Mouse (Mus musculus) liver, embryonic 15.5 days (tissue): ENCODE measurements around the gene Nfyb. TPM values are rescaled to one million over a fixed set of nuclear protein-coding genes. Genes with fewer than 3 reads are reported as not detected.
A peak's percentile ranks its signal among the peaks of the same experiment; 100 is the strongest.

Experiments used
- ATAC-seq: fragments of 200-750 bp; cut with Nextera tagmentation; 2 replicates; pipeline ENCODE4 v1.8.0; 2017; ENCODE audit warnings: moderate number of reproducible peaks, mild to moderate bottlenecking, moderate library complexity; ENCODE audit not compliant: insufficient read depth
- H3K27ac ChIP-seq: fragments of 300-500 bp; sonication (generic); replicated peaks from 2 replicates; pipeline ENCODE4 v1.5.1; 2015; ENCODE audit warnings: mild to moderate bottlenecking, inconsistent platforms
- H3K27me3 ChIP-seq: fragments of 300-500 bp; sonication (generic); 2 replicates; pipeline ENCODE4 v1.6.1; 2015; ENCODE audit warnings: mild to moderate bottlenecking, inconsistent platforms
- H3K36me3 ChIP-seq: fragments of 300-500 bp; sonication (generic); replicated peaks from 2 replicates; pipeline ENCODE4 v1.6.1; 2015; ENCODE audit warnings: moderate library complexity, mild to moderate bottlenecking, inconsistent platforms
- H3K4me1 ChIP-seq: fragments of 300-500 bp; sonication (generic); replicated peaks from 2 replicates; pipeline ENCODE4 v1.6.1; 2015; ENCODE audit warnings: inconsistent platforms
- H3K4me2 ChIP-seq: fragments of 300-500 bp; sonication (generic); 2 replicates; pipeline ENCODE4 v1.6.1; 2015; ENCODE audit warnings: moderate library complexity, mild to moderate bottlenecking, inconsistent platforms
- H3K4me3 ChIP-seq: fragments of 300-500 bp; sonication (generic); replicated peaks from 2 replicates; pipeline ENCODE4 v1.5.1; 2015; ENCODE audit warnings: mild to moderate bottlenecking, inconsistent platforms
- H3K9ac ChIP-seq: fragments of 300-500 bp; sonication (generic); 2 replicates; pipeline ENCODE4 v1.6.1; 2015; ENCODE audit warnings: moderate library complexity, mild to moderate bottlenecking, inconsistent platforms
- H3K9me3 ChIP-seq: fragments of 300-500 bp; sonication (generic); replicated peaks from 2 replicates; pipeline ENCODE4 v1.6.1; 2016; ENCODE audit warnings: inconsistent platforms
- WGBS: fragments of 180-500 bp; shearing (Covaris S2); methylation state at CpG from one replicate; pipeline ENCODE4 v1.1.7; 2015; ENCODE audit warnings: mixed read lengths; ENCODE audit not compliant: insufficient replicate concordance; 5-methylcytosine and 5-hydroxymethylcytosine counted together
- polyA plus RNA-seq: library from polyadenylated mRNA; unstranded; fragments of >200 nt; fragmentation: Nextera tagmentation; extraction: Ambion mirVana; gene quantifications from 2 replicates; pipeline ENCODE4 v1.2.1, GENCODE M21; 2015

The Nfyb gene
- polyA plus RNA-seq, 1 experiment from 2014 or later, result 33.1 TPM

DNA sequence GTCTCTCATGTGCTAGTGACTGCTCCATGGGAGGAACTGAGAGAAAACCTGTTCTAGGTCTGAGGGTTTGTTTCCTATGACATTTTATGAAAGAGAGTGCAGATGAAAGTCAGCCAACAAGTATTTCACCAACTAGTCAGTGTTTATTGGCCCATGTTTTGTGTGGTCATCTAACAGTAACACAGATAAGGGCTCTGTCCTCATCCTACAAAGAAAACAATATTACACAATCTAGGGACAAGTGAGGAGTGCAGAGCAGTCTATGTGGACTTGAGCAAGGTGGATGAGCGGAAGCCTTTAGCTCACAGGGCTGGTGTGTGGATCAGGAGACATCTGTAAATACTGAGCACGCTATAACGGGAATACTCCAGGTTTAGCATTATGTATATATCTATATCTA, 5.1 kb downstream of the Nfyb start:
- H3K9me3 ChIP-seq, result no peaks in the 10 kb centered on the region
- peaks cover 56% of the 10 kb centered on the region for H3K4me1 ChIP-seq
- H3K9ac ChIP-seq, result no peak overlapping the region
- 89% methylated on average over 3 of the region's 3 CpGs for WGBS
- peaks cover 75% of the 10 kb centered on the region for H3K36me3 ChIP-seq
- no peaks in the 10 kb centered on the region for H3K27me3 ChIP-seq
- no peak overlapping the region for H3K4me3 ChIP-seq
- H3K27ac ChIP-seq, result peak overlapping the region; percentile 64
- peak; percentile 8; the same call in 1 of the 2 replicates for ATAC-seq
- H3K4me2 ChIP-seq, result no peak overlapping the region

DNA sequence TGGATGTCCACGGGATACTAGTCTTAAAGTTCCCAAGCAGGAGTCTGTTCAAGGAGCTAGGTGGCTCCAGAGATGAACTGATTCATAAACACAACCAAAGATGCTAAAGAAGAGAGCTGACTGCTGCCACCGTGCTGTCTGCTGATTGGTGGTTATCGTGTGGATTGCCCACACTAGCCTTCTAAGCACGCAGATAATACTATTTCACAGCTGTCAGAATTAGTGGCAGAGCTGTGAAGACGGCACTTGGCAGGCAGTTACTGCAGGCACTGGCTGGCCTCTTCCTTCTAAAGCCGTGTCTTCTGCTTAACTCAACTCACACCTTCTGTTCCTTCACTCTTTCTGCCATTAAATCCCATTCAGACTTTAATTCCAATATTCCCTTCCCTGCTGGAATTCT, 5.6 kb downstream of the Nfyb start:
- Histone ChIP-seq H3K4me3 (no peak overlapping the region), H3K27ac (peak overlapping the region; percentile 64), H3K4me1 (peaks cover 56% of the 10 kb centered on the region), H3K4me2 (no peak overlapping the region), H3K36me3 (peaks cover 80% of the 10 kb centered on the region), H3K27me3 (no peaks in the 10 kb centered on the region), H3K9me3 (no peaks in the 10 kb centered on the region), H3K9ac (no peak overlapping the region)
- 72% methylated on average over 6 of the region's 6 CpGs for WGBS
- no peak for ATAC-seq

DNA sequence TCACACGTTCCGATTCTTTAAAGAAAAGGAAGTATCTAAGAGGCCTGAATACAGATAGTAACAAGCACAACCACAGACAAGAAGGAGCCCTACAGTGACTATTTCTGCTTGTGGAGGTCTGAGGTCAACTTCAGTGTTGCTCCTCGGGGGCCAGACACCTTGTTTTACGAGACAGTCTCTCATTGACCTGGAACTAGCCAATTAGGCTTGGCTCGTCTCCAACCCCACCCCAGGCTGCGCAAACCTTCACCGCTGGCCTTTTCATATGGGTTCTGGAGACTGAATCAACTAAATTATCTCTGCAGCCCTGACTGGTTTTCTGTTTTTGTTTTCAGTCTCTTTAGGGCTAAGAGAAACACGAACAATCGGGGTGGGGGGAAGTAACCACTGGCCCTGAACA, 6.6 kb downstream of the Nfyb start:
- Histone ChIP-seq H3K4me3 (no peak overlapping the region), H3K27me3 (no peaks in the 10 kb centered on the region), H3K9me3 (no peaks in the 10 kb centered on the region), H3K27ac (peak overlapping the region; percentile 59), H3K4me1 (peaks cover 56% of the 10 kb centered on the region), H3K36me3 (peaks cover 91% of the 10 kb centered on the region), H3K9ac (no peak overlapping the region), H3K4me2 (no peak overlapping the region)
- ATAC-seq, result no peak
- WGBS, result 59% methylated on average over 9 of the region's 9 CpGs

DNA sequence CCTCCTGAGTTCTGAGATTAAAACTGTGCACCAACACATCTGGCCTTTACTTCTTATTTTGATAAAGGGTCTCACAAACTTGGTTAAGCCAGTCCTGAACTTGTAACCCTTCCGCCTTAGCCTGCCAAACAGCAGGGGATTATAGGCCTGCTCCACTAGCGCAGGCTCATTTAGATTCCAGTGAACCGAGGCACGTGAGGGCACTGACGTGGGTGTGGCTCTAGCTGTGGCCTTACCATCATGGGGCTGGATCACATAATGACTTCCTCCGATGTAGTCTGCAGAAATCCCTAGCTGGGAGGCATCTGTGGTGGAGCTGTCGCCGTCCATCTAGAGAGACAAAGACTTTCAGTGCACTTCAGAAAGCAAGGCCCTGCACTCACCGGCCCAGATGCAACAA, 7.5 kb downstream of the Nfyb start:
- Histone ChIP-seq H3K9me3 (no peaks in the 10 kb centered on the region), H3K4me1 (peaks cover 50% of the 10 kb centered on the region)

DNA sequence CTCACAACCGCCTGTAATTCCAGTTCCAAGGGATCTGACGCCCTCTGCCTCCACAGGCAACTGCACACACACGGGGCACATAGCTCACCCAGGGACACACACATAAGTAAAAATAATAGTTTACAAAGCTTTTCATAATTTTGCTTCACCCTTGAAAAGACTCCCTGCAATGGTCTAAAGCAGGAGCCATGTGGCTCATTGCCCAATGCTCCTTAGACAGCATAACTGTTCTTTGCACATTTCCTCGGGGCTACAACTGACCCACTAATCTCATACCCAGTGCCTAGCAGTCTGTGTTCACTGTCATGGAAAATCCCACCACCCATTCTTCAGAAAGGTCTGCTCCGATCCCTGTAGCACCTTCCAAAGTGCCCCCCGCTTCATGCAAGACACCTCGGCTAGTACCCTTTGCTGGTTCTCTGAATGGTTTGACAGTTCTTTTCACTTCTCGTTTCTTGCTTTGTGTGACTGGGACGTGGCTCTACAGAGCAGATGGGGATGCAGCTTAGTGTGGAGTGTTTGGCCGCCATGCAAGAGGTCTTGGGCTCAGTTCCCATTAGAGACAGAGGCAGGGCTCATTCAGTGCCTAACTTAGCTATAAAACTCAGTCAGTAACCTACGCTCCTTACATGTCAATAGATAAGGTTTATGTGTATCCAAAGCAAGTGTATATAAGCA, 8.6 kb downstream of the Nfyb start:
- Histone ChIP-seq H3K27ac (peak overlapping the region; percentile 34; the same call in 1 of the 2 replicates), H3K27me3 (no peaks in the 10 kb centered on the region), H3K9me3 (no peaks in the 10 kb centered on the region), H3K4me1 (peaks cover 38% of the 10 kb centered on the region), H3K4me2 (no peak overlapping the region), H3K4me3 (no peak overlapping the region), H3K36me3 (peaks cover 98% of the 10 kb centered on the region), H3K9ac (no peak overlapping the region)
- no peak for ATAC-seq
- 89% methylated on average over 11 of the region's 11 CpGs for WGBS

More for the DNA sequence above, 7.5 kb downstream of the Nfyb start:
- H3K4me2 ChIP-seq, result no peak overlapping the region
- no peak overlapping the region for H3K4me3 ChIP-seq
- 92% methylated on average over 9 of the region's 9 CpGs for WGBS
- H3K9ac ChIP-seq, result no peak overlapping the region
- ATAC-seq, result no peak
- no peaks in the 10 kb centered on the region for H3K27me3 ChIP-seq
- H3K36me3 ChIP-seq, result peaks cover 98% of the 10 kb centered on the region
- no peak overlapping the region for H3K27ac ChIP-seq

DNA sequence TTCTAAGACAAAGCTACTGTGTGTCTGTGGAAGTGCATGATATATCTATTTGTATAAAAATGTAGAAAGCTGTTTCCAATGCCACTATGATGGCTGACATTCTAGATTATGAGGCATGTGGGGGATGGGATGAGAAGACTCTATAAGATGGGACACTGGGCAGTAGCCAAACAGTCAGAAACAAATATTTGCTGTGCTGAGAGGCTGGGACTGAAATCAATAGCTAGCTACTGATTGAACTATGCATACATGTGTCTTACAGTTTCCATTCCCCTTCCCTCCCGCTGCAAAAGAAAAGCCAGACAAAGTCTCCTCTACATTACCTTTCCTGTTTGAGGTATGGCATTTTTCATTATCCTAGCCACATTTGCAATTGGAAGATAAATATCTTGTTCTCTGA, 9.3 kb downstream of the Nfyb start:
- 0 out of 2 replicates have a peak, but pooled peaks have one; percentile 33 for ATAC-seq
- Histone ChIP-seq H3K9me3 (no peaks in the 10 kb centered on the region), H3K4me3 (no peak overlapping the region), H3K4me2 (no peak overlapping the region), H3K27me3 (no peaks in the 10 kb centered on the region), H3K9ac (no peak overlapping the region), H3K36me3 (peaks cover 95% of the 10 kb centered on the region), H3K4me1 (peaks cover 31% of the 10 kb centered on the region), H3K27ac (no peak overlapping the region)
- WGBS, result 78% methylated on average over 1 of the region's 1 CpGs

DNA sequence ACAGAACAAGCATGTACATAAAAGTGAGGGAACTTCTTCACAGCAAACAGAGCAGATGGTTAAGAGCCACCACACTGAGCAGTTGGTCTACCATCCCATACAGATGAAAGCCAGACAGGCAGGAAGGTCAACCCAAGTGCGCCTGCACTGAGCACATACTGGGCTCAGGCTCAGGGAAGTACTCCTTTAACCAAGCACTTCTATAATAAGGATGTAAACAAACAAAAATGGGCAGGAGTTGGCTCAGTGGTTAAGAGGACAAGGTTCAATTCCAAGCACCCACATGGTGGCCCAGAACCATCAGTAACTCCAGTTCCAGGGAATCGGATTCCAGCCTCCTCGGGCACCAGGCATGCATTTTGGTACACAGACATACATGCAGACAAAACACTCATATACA, 11.0 kb downstream of the Nfyb start:
- H3K27ac ChIP-seq, result 0 out of 2 replicates have a peak overlapping the region, but pooled peaks have one; percentile 10
- no peak overlapping the region for H3K4me3 ChIP-seq
- no peak overlapping the region for H3K9ac ChIP-seq
- H3K36me3 ChIP-seq, result peaks cover 95% of the 10 kb centered on the region
- 88% methylated on average over 3 of the region's 3 CpGs for WGBS
- no peak overlapping the region for H3K4me2 ChIP-seq
- no peaks in the 10 kb centered on the region for H3K9me3 ChIP-seq
- H3K27me3 ChIP-seq, result no peaks in the 10 kb centered on the region
- H3K4me1 ChIP-seq, result peaks cover 17% of the 10 kb centered on the region
- peak; percentile 35 for ATAC-seq

DNA sequence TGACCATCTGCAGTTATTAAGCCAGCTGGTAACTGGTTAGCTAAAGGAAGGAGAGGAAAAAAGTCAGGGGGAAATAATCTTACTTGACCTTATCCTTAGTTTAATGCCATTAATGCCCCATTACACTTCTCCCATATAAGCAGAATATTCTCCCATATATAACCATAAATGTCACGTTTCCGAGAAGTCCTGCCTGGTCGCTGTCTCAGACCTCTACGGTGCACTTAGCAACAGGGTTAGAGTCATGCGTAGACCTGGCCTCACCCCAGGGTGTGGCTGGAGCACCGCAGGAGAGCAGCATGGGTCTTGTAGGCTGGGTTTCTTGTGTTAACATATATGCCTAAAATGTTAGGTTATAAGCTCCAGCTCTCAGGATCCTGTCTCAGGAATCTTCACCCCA, 13.2 kb downstream of the Nfyb start:
- WGBS, result 88% methylated on average over 6 of the region's 6 CpGs
- ATAC-seq, result no peak
- Histone ChIP-seq H3K4me2 (no peak overlapping the region), H3K27ac (no peak overlapping the region), H3K9ac (no peak overlapping the region), H3K36me3 (peaks cover 96% of the 10 kb centered on the region), H3K9me3 (no peaks in the 10 kb centered on the region), H3K4me1 (peaks cover 9% of the 10 kb centered on the region; the same call in 1 of the 2 replicates), H3K27me3 (no peaks in the 10 kb centered on the region), H3K4me3 (no peak overlapping the region)

DNA sequence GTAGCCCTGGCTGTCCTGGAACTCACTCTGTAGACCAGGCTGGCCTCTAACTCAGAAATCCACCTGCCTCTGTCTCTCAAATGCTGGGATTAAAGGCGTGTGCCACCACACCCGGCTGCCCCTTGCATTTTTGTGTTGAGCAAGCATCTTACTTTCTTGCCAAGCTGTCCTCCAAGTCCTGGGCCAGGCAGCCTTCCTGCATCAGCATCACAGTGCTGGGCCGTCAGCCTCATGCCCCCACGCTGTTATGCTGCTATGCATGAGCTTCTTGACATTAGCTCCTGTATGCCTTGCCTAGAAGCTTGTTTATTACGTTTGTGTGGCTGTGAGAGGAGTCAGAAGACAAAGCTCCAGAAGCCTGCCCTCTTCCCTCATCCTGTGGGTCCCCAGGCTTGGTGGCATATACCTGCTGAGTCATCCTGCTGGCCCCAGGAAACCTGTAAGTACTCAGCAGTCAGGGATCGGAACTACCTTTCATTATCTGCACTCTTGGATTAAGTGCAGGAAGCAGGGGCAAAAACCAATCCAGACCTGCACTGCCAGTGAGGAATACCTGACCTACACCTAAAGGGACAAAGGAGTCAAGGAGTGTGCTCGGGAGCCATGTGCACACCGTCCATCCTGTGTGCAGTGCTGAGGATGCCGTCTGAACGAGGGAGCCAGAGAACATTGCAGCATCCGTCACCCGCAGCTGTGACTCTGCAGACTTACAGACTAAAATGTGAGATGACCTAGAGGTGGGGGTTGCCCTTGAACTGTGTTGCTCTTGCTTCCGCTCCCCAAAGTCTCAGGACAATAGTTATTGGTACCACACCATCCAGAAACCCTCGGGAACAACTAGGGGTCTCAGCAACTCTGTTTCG, 16.7 kb downstream of the Nfyb start:
- Histone ChIP-seq H3K9ac (no peak overlapping the region), H3K27ac (no peak overlapping the region), H3K36me3 (peaks cover 80% of the 10 kb centered on the region), H3K27me3 (no peaks in the 10 kb centered on the region), H3K9me3 (no peaks in the 10 kb centered on the region), H3K4me3 (no peak overlapping the region), H3K4me1 (0 out of 2 replicates have a peak, but pooled peaks cover 3% of the 10 kb centered on the region), H3K4me2 (no peak overlapping the region)
- no peak for ATAC-seq
- WGBS, result 79% methylated on average over 15 of the region's 15 CpGs

DNA sequence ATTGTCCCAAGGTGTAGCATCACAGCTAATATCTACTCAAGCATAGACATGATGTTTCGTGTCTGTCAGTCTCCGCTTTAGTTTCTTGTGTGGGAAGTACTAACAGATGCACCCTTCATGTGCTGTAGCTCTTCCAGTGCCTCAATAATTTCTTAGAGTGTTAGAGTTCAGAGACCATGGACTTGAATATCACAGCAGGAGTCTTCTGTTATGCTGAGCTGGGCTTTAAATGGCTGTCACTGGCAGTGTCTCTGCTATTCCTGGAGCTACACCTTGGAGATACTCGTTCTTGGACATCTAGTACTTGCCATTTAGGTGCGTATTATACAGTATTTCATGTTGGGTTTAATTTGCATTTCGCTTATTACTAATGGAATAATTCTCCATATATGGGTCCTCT, 18.6 kb downstream of the Nfyb start:
- no peak for ATAC-seq
- no peak overlapping the region for H3K27ac ChIP-seq

DNA sequence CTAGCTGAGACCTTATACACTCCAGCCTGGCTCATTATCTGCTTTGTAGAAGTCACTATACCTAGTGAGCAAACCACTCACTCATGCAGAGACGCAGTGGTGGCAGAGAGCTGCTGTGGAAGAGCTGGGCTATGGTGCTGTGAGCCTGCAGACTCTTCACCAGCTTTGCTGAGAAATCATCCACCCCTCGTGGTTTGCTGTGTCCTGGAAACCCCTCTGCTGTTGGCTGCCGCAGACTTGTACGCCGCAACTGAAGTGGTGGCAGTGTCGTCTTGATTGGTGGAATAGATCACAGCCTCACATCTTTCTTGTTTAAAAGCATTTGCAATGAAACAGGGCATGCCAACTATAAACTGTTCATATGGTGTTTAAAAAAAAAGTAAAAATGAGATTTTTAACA, 19.6 kb downstream of the Nfyb start:
- no peak overlapping the region for H3K4me2 ChIP-seq
- no peaks in the 10 kb centered on the region for H3K27me3 ChIP-seq
- ATAC-seq, result no peak
- H3K4me1 ChIP-seq, result 0 out of 2 replicates have a peak, but pooled peaks cover 3% of the 10 kb centered on the region
- H3K9me3 ChIP-seq, result no peaks in the 10 kb centered on the region
- H3K9ac ChIP-seq, result no peak overlapping the region
- no peak overlapping the region for H3K27ac ChIP-seq
- no peak overlapping the region for H3K4me3 ChIP-seq
- peaks cover 62% of the 10 kb centered on the region for H3K36me3 ChIP-seq
- WGBS, result 81% methylated on average over 6 of the region's 6 CpGs

More for the DNA sequence above, 18.6 kb downstream of the Nfyb start:
- no peaks in the 10 kb centered on the region for H3K27me3 ChIP-seq
- WGBS, result 85% methylated on average over 5 of the region's 5 CpGs
- 0 out of 2 replicates have a peak, but pooled peaks cover 3% of the 10 kb centered on the region for H3K4me1 ChIP-seq
- peaks cover 66% of the 10 kb centered on the region for H3K36me3 ChIP-seq
- H3K9ac ChIP-seq, result no peak overlapping the region
- H3K4me3 ChIP-seq, result no peak overlapping the region
- no peak overlapping the region for H3K4me2 ChIP-seq
- H3K9me3 ChIP-seq, result no peaks in the 10 kb centered on the region
